Comparison of ENCODE assay signal across 28 mouse cellular contexts in genomic region chr2:167624368-167625075, GRCm38 (mm10). TPM values are rescaled to one million over a fixed set of nuclear protein-coding genes. Genes with fewer than 3 reads are reported as not detected.
DNase-seq lines count a peak whose midpoint lies in the region; ATAC-seq and TF ChIP-seq lines count a peak whose summit lies in the region.
"Had no signal": no experiment of that assay in that cellular context is flagged by ENCODE, and none has a peak within 500 bp of the region (broad histone marks: within the 10 kb centered on the region; RNA-seq: fewer than 3 reads in every experiment).

No protein-coding gene starts in this region.

- H3K27me3 ChIP-seq in forebrain, embryonic 15.5 days, result no peaks in the 10 kb centered on the region
- H3K27me3 ChIP-seq in forebrain, embryonic 12.5 days, result no peaks in the 10 kb centered on the region
- H3K27me3 ChIP-seq in heart, embryonic 13.5 days (replicated peaks), result no peaks in the 10 kb centered on the region
- no peaks in the 10 kb centered on the region for H3K27me3 ChIP-seq in heart, embryonic 10.5 days (ENCODE audit: insufficient read depth, poor library complexity, severe bottlenecking)
- no peaks in the 10 kb centered on the region for H3K27me3 ChIP-seq in liver, embryonic 13.5 days
- H3K27me3 ChIP-seq in liver, postnatal 0 days (ENCODE audit: insufficient read depth, low read length), result no peaks in the 10 kb centered on the region
- H3K27me3 ChIP-seq: midbrain, embryonic 12.5 days; neural tube, embryonic 13.5 days had no signal

- no peak for TF ChIP-seq CTCF in liver, postnatal 0 days (IDR thresholded peaks at IDR 0.05; ENCODE audit: low read depth)

- ATAC-seq in forebrain, embryonic 15.5 days (replicated peaks), result 0 out of 2 replicates have a peak, but pooled peaks have one; percentile 40
- no peak for ATAC-seq in forebrain, embryonic 12.5 days (ENCODE audit: low FRiP score)
- no peak for ATAC-seq in heart, embryonic 13.5 days (ENCODE audit: extremely low read depth, insufficient number of reproducible peaks, low FRiP score, low TSS enrichment)
- no peak for ATAC-seq in liver, embryonic 13.5 days (ENCODE audit: low read depth)
- ATAC-seq in liver, postnatal 0 days, result no peak
- ATAC-seq: forebrain, embryonic 14.5 days; intestine, postnatal 0 days had no signal

- no peak overlapping the region for H3K4me2 ChIP-seq in forebrain, embryonic 15.5 days (replicated peaks)
- no peak overlapping the region for H3K4me2 ChIP-seq in forebrain, embryonic 12.5 days
- H3K4me2 ChIP-seq in heart, embryonic 13.5 days, result no peak overlapping the region
- H3K4me2 ChIP-seq in liver, embryonic 13.5 days, result no peak overlapping the region
- no peak overlapping the region for H3K4me2 ChIP-seq in liver, postnatal 0 days (ENCODE audit: low read depth, low read length)
- H3K4me2 ChIP-seq: midbrain, embryonic 12.5 days; neural tube, embryonic 13.5 days had no signal

- TF ChIP-seq EP300 in liver, postnatal 0 days (IDR thresholded peaks at IDR 0.05; ENCODE audit: low read depth), result no peak

- no peak overlapping the region for H3K9ac ChIP-seq in forebrain, embryonic 15.5 days (replicated peaks)
- no peak overlapping the region for H3K9ac ChIP-seq in forebrain, embryonic 12.5 days
- H3K9ac ChIP-seq in heart, embryonic 13.5 days, result 0 out of 2 replicates have a peak overlapping the region, but pooled peaks have one; percentile 7
- H3K9ac ChIP-seq in liver, embryonic 13.5 days, result 0 out of 2 replicates have a peak overlapping the region, but pooled peaks have one; percentile 2
- H3K9ac ChIP-seq in liver, postnatal 0 days (replicated peaks), result no peak overlapping the region
- H3K9ac ChIP-seq: midbrain, embryonic 12.5 days had no signal

- DNase-seq in heart, embryonic 10.5 days (ENCODE audit: low spot score), result no peak
- DNase-seq in liver, embryonic 13.5 days, result no peak
- no peak for DNase-seq in liver, postnatal 0 days
- peak; percentile 6 for DNase-seq in right cerebral cortex, postnatal 25 days
- no peak for DNase-seq in right cerebral cortex, adult 2 months (ENCODE audit: low spot score in 2 of 2)
- DNase-seq: adrenal gland, postnatal 25 days; cerebellum, adult 18-20 months; cerebellum, postnatal 14 days; gastrocnemius, postnatal 14 days; heart, adult 11 months; heart, postnatal 14 days; kidney, adult 9 months; kidney, postnatal 10 days; lung, postnatal 36 days; thymus, adult 18-20 months; thymus, postnatal 25 days had no signal

- H3K9me3 ChIP-seq in forebrain, embryonic 15.5 days, result no peaks in the 10 kb centered on the region
- H3K9me3 ChIP-seq in forebrain, embryonic 12.5 days, result no peaks in the 10 kb centered on the region
- no peaks in the 10 kb centered on the region for H3K9me3 ChIP-seq in heart, embryonic 13.5 days
- no peaks in the 10 kb centered on the region for H3K9me3 ChIP-seq in heart, embryonic 10.5 days
- no peaks in the 10 kb centered on the region for H3K9me3 ChIP-seq in liver, embryonic 13.5 days (replicated peaks)
- no peaks in the 10 kb centered on the region for H3K9me3 ChIP-seq in liver, postnatal 0 days (ENCODE audit: low read length)
- H3K9me3 ChIP-seq: hindbrain, embryonic 10.5 days; midbrain, embryonic 12.5 days; neural tube, embryonic 13.5 days had no signal

- H3K4me1 ChIP-seq in forebrain, embryonic 15.5 days, result peaks cover 23% of the 10 kb centered on the region
- H3K4me1 ChIP-seq in forebrain, embryonic 12.5 days, result peaks cover 24% of the 10 kb centered on the region
- peaks cover 72% of the 10 kb centered on the region for H3K4me1 ChIP-seq in heart, embryonic 13.5 days
- H3K4me1 ChIP-seq in heart, embryonic 10.5 days, result peaks cover 66% of the 10 kb centered on the region
- H3K4me1 ChIP-seq in liver, embryonic 13.5 days (replicated peaks), result peaks cover 92% of the 10 kb centered on the region
- H3K4me1 ChIP-seq in liver, postnatal 0 days (ENCODE audit: insufficient read depth), result peaks cover 61% of the 10 kb centered on the region

- no peaks in the 10 kb centered on the region for H3K36me3 ChIP-seq in forebrain, embryonic 15.5 days
- peaks cover 15% of the 10 kb centered on the region for H3K36me3 ChIP-seq in forebrain, embryonic 12.5 days (replicated peaks)
- peaks cover 35% of the 10 kb centered on the region for H3K36me3 ChIP-seq in heart, embryonic 13.5 days
- H3K36me3 ChIP-seq in heart, embryonic 10.5 days, result peaks cover 37% of the 10 kb centered on the region
- peaks cover 75% of the 10 kb centered on the region for H3K36me3 ChIP-seq in liver, embryonic 13.5 days
- peaks cover 31% of the 10 kb centered on the region for H3K36me3 ChIP-seq in liver, postnatal 0 days (replicated peaks; ENCODE audit: insufficient read depth, low read length)

- WGBS in forebrain, embryonic 15.5 days, result 79% methylated on average over 5 of the region's 6 CpGs
- WGBS in forebrain, embryonic 12.5 days, result 94% methylated on average over 5 of the region's 6 CpGs
- 89% methylated on average over 6 of the region's 6 CpGs for WGBS in heart, embryonic 13.5 days
- 87% methylated on average over 6 of the region's 6 CpGs for WGBS in heart, embryonic 10.5 days
- WGBS in liver, embryonic 13.5 days (ENCODE audit: insufficient replicate concordance), result 89% methylated on average over 6 of the region's 6 CpGs
- 82% methylated on average over 6 of the region's 6 CpGs for WGBS in liver, postnatal 0 days (ENCODE audit: insufficient replicate concordance)

- H3K27ac ChIP-seq in forebrain, embryonic 15.5 days (replicated peaks), result no peak overlapping the region
- H3K27ac ChIP-seq in forebrain, embryonic 12.5 days, result no peak overlapping the region
- H3K27ac ChIP-seq in heart, embryonic 13.5 days (replicated peaks), result no peak overlapping the region
- no peak overlapping the region for H3K27ac ChIP-seq in heart, embryonic 10.5 days
- peak overlapping the region; percentile 100 for H3K27ac ChIP-seq in liver, embryonic 13.5 days
- H3K27ac ChIP-seq in liver, postnatal 0 days (ENCODE audit: low read depth), result no peak overlapping the region
- H3K27ac ChIP-seq: hindbrain, embryonic 10.5 days; midbrain, embryonic 12.5 days; neural tube, embryonic 13.5 days; stomach, postnatal 0 days had no signal

- no peak overlapping the region for H3K4me3 ChIP-seq in forebrain, embryonic 15.5 days
- H3K4me3 ChIP-seq in forebrain, embryonic 12.5 days (replicated peaks), result no peak overlapping the region
- H3K4me3 ChIP-seq in heart, embryonic 13.5 days, result no peak overlapping the region
- H3K4me3 ChIP-seq in heart, embryonic 10.5 days, result no peak overlapping the region
- no peak overlapping the region for H3K4me3 ChIP-seq in liver, embryonic 13.5 days (replicated peaks)
- H3K4me3 ChIP-seq in liver, postnatal 0 days (ENCODE audit: low read depth, low read length), result no peak overlapping the region
- H3K4me3 ChIP-seq: erythroblast, embryonic 14.5 days; hindbrain, embryonic 10.5 days; midbrain, embryonic 12.5 days; neural tube, embryonic 13.5 days had no signal

RNA-seq across cellular contexts. Expression of gene Ube2v1, which starts 7.4 kb away (rescaled TPM):
- polyA plus RNA-seq in forebrain, embryonic 15.5 days (2015; fragmentation: Nextera tagmentation; extraction: Ambion mirVana), result 267 and 269 TPM in 2 replicates
- polyA plus RNA-seq in forebrain, embryonic 12.5 days (2016; fragmentation: Nextera tagmentation; extraction: Ambion mirVana), result 303 and 311 TPM in 2 replicates
- 216 and 229 TPM in 2 replicates for polyA plus RNA-seq in heart, embryonic 13.5 days (2015; fragmentation: Nextera tagmentation; extraction: Ambion mirVana)
- polyA plus RNA-seq in heart, embryonic 10.5 days (2016; fragmentation: Nextera tagmentation; extraction: Ambion mirVana), result 312 and 332 TPM in 2 replicates
- 205 and 229 TPM in 2 replicates for polyA plus RNA-seq in liver, embryonic 13.5 days (2015; fragmentation: Nextera tagmentation; extraction: Ambion mirVana)
- 122 TPM in 2 replicates for polyA plus RNA-seq in liver, postnatal 0 days (2015; fragmentation: Nextera tagmentation; extraction: Ambion mirVana)

RNA-seq across cellular contexts. Expression of gene Gm20431, which starts 36.8 kb away (rescaled TPM):
- polyA plus RNA-seq in forebrain, embryonic 15.5 days (2015; fragmentation: Nextera tagmentation; extraction: Ambion mirVana), result 8.6 and 12.3 TPM in 2 replicates
- polyA plus RNA-seq in forebrain, embryonic 12.5 days (2016; fragmentation: Nextera tagmentation; extraction: Ambion mirVana), result 7.5 and 10.2 TPM in 2 replicates
- polyA plus RNA-seq in heart, embryonic 13.5 days (2015; fragmentation: Nextera tagmentation; extraction: Ambion mirVana), result 1.9 and 4.5 TPM in 2 replicates
- polyA plus RNA-seq in heart, embryonic 10.5 days (2016; fragmentation: Nextera tagmentation; extraction: Ambion mirVana), result 0.36 and 3.9 TPM in 2 replicates
- 2.9 TPM in 1 of 2 replicates, not detected in the other for polyA plus RNA-seq in liver, embryonic 13.5 days (2015; fragmentation: Nextera tagmentation; extraction: Ambion mirVana)
- 1.7 and 2.4 TPM in 2 replicates for polyA plus RNA-seq in liver, postnatal 0 days (2015; fragmentation: Nextera tagmentation; extraction: Ambion mirVana)
- polyA plus RNA-seq: cortical plate, adult 2 months; erythroblast, embryonic 14.5 days; large intestine, adult 2 months had no signal

Comparison
In these comparisons a context has a peak if more than half of its experiments do, and no peak if none do; other contexts are left out.
1. H3K9ac ChIP-seq: peak in heart, embryonic 13.5 days (single experiment) and liver, embryonic 13.5 days (single experiment); none in forebrain, embryonic 15.5 days (single experiment), forebrain, embryonic 12.5 days (single experiment) and liver, postnatal 0 days (single experiment).